Mouse (Mus musculus) lung, embryonic 15.5 days (tissue): Measurements from ENCODE around the gene Gm28635. TPM values are rescaled to one million over a fixed set of nuclear protein-coding genes. Genes with fewer than 3 reads are reported as not detected.

Experiments used
- ATAC-seq: fragments of 200-750 bp; cut with Nextera tagmentation; 2 replicates; pipeline ENCODE4 v1.8.0; 2017; ENCODE audit warnings: moderate number of reproducible peaks, borderline replicate concordance; ENCODE audit not compliant: low FRiP score, low TSS enrichment; ENCODE audit errors: extremely low read depth
- H3K27ac ChIP-seq: fragments of 300-500 bp; sonication (generic); 2 replicates; pipeline ENCODE4 v1.5.1; 2015; ENCODE audit warnings: moderate library complexity, mild to moderate bottlenecking, inconsistent platforms
- H3K27me3 ChIP-seq: fragments of 300-500 bp; sonication (generic); 2 replicates; pipeline ENCODE4 v1.6.1; 2015; ENCODE audit warnings: inconsistent platforms
- H3K36me3 ChIP-seq: fragments of 300-500 bp; sonication (generic); 2 replicates; pipeline ENCODE4 v1.6.1; 2015; ENCODE audit warnings: inconsistent platforms
- H3K4me1 ChIP-seq: fragments of 300-500 bp; sonication (generic); 2 replicates; pipeline ENCODE4 v1.6.1; 2015; ENCODE audit warnings: inconsistent platforms
- H3K4me2 ChIP-seq: fragments of 300-500 bp; sonication (generic); 2 replicates; pipeline ENCODE4 v1.6.1; 2015; ENCODE audit warnings: inconsistent platforms, mild to moderate bottlenecking, moderate library complexity
- H3K4me3 ChIP-seq: fragments of 300-500 bp; sonication (generic); 2 replicates; pipeline ENCODE4 v1.5.1; 2015; ENCODE audit warnings: mild to moderate bottlenecking, inconsistent platforms
- H3K9ac ChIP-seq: fragments of 300-500 bp; sonication (generic); 2 replicates; pipeline ENCODE4 v1.6.1; 2015; ENCODE audit warnings: inconsistent platforms
- H3K9me3 ChIP-seq: fragments of 300-500 bp; sonication (generic); 2 replicates; pipeline ENCODE4 v1.6.1; 2016; ENCODE audit warnings: inconsistent platforms
- WGBS: fragments of 180-500 bp; shearing (Covaris S2); methylation state at CpG from one replicate; pipeline ENCODE4 v1.1.7; 2015; 5-methylcytosine and 5-hydroxymethylcytosine counted together
- polyA plus RNA-seq: library from polyadenylated mRNA; unstranded; fragments of >200 nt; fragmentation: Nextera tagmentation; extraction: Ambion mirVana; gene quantifications from 2 replicates; pipeline ENCODE4 v1.2.1, GENCODE M21; 2015

Gene Gm28635
- polyA plus RNA-seq, 1 experiment from 2014 or later, result not detected

DNA sequence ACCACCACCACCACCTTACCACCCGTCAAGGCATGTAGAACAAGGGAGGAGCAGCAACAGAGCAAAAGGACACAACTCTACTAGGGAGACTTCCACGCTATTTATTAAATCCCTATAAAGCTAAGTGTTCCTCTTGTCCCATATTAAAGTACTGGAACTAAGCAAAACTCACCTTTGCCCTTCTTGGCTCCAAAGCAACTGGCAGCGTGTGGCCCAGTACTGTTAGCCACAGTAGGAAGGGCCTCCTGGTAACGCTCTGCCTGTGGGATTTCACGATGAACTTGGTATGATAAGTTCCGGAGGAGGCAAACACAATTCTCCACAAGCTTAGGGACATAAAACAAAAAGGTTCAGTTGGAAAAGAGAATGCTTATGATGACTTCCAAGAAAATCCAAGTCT is 65.1 kb downstream of the Gm28635 start:
- Histone ChIP-seq H3K36me3 (peaks cover 96% of the 10 kb centered on the region), H3K9me3 (no peaks in the 10 kb centered on the region), H3K4me3 (no peak overlapping the region), H3K27me3 (no peaks in the 10 kb centered on the region), H3K27ac (no peak overlapping the region), H3K9ac (no peak overlapping the region), H3K4me1 (no peaks in the 10 kb centered on the region), H3K4me2 (no peak overlapping the region)
- 94% methylated on average over 6 of the region's 6 CpGs for WGBS
- no peak for ATAC-seq

GRCm38 (mm10) chr2:84607842-84608241 is 70.0 kb downstream of the Gm28635 start:
- Histone ChIP-seq H3K27ac (no peak overlapping the region), H3K4me1 (no peaks in the 10 kb centered on the region), H3K9ac (no peak overlapping the region), H3K4me3 (no peak overlapping the region), H3K36me3 (peaks cover 95% of the 10 kb centered on the region), H3K27me3 (no peaks in the 10 kb centered on the region), H3K4me2 (no peak overlapping the region), H3K9me3 (no peaks in the 10 kb centered on the region)
- no peak for ATAC-seq
- 70% methylated on average over 1 of the region's 1 CpGs for WGBS

DNA sequence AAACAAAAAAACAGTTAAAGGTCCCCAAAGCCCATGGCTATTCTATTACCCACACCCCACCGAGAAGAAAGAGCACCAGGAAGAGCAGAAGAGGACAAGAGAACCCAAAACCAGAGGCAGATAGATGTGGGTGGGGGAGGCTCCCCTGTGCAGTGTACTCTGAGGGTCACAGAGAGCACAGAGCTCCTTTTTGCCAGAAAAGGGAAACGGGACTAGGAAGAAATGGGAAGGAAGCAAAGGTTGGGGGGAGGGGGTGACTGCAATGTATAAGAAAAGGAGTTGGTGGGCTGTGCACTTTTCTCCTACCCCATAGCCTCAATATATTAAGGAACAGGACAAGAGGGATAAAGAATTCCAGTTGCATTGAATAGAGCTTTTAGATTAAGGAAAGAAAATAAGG is 76.9 kb downstream of the Gm28635 start:
- H3K27me3 ChIP-seq, result no peaks in the 10 kb centered on the region
- ATAC-seq, result no peak
- no peak overlapping the region for H3K4me2 ChIP-seq
- H3K9ac ChIP-seq, result no peak overlapping the region
- no peaks in the 10 kb centered on the region for H3K9me3 ChIP-seq
- WGBS, result 58% methylated on average over 2 of the region's 2 CpGs
- peaks cover 74% of the 10 kb centered on the region for H3K36me3 ChIP-seq
- no peak overlapping the region for H3K4me3 ChIP-seq
- H3K27ac ChIP-seq, result no peak overlapping the region
- no peaks in the 10 kb centered on the region for H3K4me1 ChIP-seq

DNA sequence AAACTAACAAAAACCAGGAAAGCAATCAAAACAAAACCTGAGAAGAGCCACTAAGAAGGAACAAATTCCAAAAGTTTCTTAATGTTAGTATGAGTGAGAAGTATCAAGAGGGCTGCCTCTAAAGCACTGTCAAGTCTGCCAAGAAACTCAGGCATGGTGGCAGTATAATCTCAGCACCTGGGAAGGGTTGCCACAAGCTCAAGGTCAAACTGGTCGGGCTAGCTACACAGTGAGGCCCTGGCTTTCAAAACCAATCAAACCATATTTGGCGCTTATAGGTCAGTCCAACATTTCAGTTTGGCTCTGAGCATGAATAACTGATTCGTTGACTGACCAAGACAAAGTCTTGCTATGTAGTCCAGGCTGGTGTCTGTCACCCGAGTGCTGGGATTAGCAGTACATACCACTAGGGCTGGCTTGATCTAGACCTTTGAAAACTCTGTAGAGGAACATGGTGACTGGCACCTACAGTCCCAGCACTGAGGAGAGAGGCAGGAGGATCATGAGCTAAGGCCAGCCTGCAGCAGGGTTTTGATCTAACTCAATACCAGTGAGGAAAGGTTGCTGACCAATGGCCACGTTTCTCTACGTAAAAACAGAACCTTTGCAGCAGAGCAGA is 78.5 kb downstream of the Gm28635 start:
- Histone ChIP-seq H3K27me3 (no peaks in the 10 kb centered on the region), H3K4me3 (no peak overlapping the region), H3K9me3 (no peaks in the 10 kb centered on the region), H3K36me3 (peaks cover 63% of the 10 kb centered on the region), H3K4me1 (no peaks in the 10 kb centered on the region), H3K4me2 (no peak overlapping the region), H3K9ac (no peak overlapping the region), H3K27ac (no peak overlapping the region)
- no peak for ATAC-seq
- 89% methylated on average over 6 of the region's 6 CpGs for WGBS

DNA sequence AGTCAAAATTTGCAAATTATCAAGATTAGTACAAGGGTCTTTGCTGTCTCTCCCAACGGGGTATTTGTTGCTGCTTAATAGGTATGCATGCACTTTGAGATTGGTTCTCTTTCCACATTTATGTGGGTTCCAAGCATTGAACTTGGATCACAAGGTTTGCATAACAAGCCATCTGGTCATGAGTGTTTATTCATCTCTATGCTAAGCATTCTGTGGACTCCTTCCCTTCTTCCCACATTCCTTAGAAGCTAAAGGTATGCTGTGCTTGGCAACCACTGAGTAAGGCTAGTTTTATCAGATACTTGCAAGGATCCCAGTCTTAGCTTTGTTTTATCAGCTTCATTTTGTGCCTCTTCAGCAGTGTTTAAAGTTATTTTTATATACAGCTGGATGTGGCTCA is 80.7 kb downstream of the Gm28635 start:
- H3K27me3 ChIP-seq, result no peaks in the 10 kb centered on the region
- H3K4me1 ChIP-seq, result no peaks in the 10 kb centered on the region
- no peak overlapping the region for H3K4me3 ChIP-seq
- H3K36me3 ChIP-seq, result peaks cover 50% of the 10 kb centered on the region
- no peaks in the 10 kb centered on the region for H3K9me3 ChIP-seq
- H3K9ac ChIP-seq, result no peak overlapping the region
- no peak for ATAC-seq
- no peak overlapping the region for H3K27ac ChIP-seq
- WGBS, result 76% methylated on average over 1 of the region's 1 CpGs
- no peak overlapping the region for H3K4me2 ChIP-seq

GRCm38 (mm10) chr2:84592801-84593200 is 85.0 kb downstream of the Gm28635 start:
- 94% methylated on average over 8 of the region's 8 CpGs for WGBS
- no peak for ATAC-seq
- Histone ChIP-seq H3K36me3 (peaks cover 42% of the 10 kb centered on the region), H3K4me1 (no peaks in the 10 kb centered on the region), H3K4me2 (no peak overlapping the region), H3K4me3 (no peak overlapping the region), H3K9ac (no peak overlapping the region), H3K27ac (no peak overlapping the region), H3K27me3 (no peaks in the 10 kb centered on the region), H3K9me3 (no peaks in the 10 kb centered on the region)

DNA sequence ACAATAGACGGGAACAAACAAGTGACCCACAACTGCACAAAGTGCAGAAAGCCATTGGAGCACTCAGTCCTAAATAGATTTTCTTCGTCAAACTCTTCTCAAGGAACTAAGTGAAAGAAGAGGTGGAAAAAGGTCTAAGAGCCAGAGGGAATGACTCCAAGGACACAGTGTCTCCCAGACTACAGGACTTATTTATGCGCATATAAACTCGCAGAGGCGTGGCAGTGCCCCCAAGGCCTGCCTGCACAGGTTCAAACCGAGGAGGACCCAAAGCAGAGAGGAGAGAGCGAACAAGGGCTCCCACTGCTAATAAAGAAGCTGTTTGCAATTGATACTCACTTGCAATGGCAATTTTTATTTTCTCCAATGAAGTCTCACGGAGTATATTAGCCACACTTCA is 92.1 kb downstream of the Gm28635 start:
- H3K4me1 ChIP-seq, result no peaks in the 10 kb centered on the region

GRCm38 (mm10) chr2:84582286-84582685 is 95.6 kb downstream of the Gm28635 start:
- Histone ChIP-seq H3K9me3 (no peaks in the 10 kb centered on the region), H3K9ac (no peak overlapping the region), H3K27ac (no peak overlapping the region), H3K27me3 (no peaks in the 10 kb centered on the region), H3K4me1 (no peaks in the 10 kb centered on the region), H3K4me2 (no peak overlapping the region), H3K4me3 (no peak overlapping the region), H3K36me3 (no peaks in the 10 kb centered on the region)
- no peak for ATAC-seq
- 72% methylated on average over 5 of the region's 5 CpGs for WGBS

More for the DNA sequence above, 92.1 kb downstream of the Gm28635 start:
- H3K9ac ChIP-seq, result no peak overlapping the region
- WGBS, result 86% methylated on average over 8 of the region's 8 CpGs
- ATAC-seq, result no peak
- H3K4me2 ChIP-seq, result no peak overlapping the region
- peaks cover 18% of the 10 kb centered on the region for H3K36me3 ChIP-seq
- H3K27ac ChIP-seq, result no peak overlapping the region
- no peaks in the 10 kb centered on the region for H3K9me3 ChIP-seq
- no peaks in the 10 kb centered on the region for H3K27me3 ChIP-seq
- no peak overlapping the region for H3K4me3 ChIP-seq

DNA sequence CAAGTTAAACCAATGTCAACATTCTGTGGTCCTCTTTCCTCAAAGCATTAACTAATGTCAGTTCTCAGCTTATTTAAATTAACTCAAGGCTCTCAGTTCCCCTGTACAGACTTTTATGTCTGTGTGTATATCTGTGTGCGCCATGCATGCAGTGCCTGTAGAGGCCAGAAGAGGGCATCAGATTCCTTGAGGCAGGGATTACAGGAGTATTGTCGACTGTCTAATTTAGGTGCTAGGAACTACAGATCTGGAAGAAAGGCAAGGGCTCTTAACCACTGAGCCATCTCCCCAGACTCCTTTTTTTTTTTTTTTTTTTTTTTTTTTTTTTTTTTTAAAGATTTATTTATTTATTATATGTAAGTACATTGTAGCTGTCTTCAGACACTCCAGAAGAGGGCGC is 96.6 kb downstream of the Gm28635 start:
- Histone ChIP-seq H3K9ac (no peak overlapping the region), H3K9me3 (no peaks in the 10 kb centered on the region)

GRCm38 (mm10) chr2:84579311-84579710 is 98.5 kb downstream of the Gm28635 start:
- no peaks in the 10 kb centered on the region for H3K27me3 ChIP-seq
- H3K36me3 ChIP-seq, result no peaks in the 10 kb centered on the region
- H3K9ac ChIP-seq, result no peak overlapping the region
- 94% methylated on average over 2 of the region's 2 CpGs for WGBS
- no peak overlapping the region for H3K4me2 ChIP-seq
- H3K4me1 ChIP-seq, result no peaks in the 10 kb centered on the region
- H3K27ac ChIP-seq, result no peak overlapping the region
- H3K4me3 ChIP-seq, result no peak overlapping the region
- ATAC-seq, result no peak
- no peaks in the 10 kb centered on the region for H3K9me3 ChIP-seq

More for the DNA sequence above, 96.6 kb downstream of the Gm28635 start:
- Histone ChIP-seq H3K4me2 (no peak overlapping the region), H3K4me1 (no peaks in the 10 kb centered on the region), H3K36me3 (no peaks in the 10 kb centered on the region), H3K27me3 (no peaks in the 10 kb centered on the region), H3K4me3 (no peak overlapping the region), H3K27ac (no peak overlapping the region)
- 86% methylated on average over 2 of the region's 3 CpGs for WGBS
- no peak for ATAC-seq

DNA sequence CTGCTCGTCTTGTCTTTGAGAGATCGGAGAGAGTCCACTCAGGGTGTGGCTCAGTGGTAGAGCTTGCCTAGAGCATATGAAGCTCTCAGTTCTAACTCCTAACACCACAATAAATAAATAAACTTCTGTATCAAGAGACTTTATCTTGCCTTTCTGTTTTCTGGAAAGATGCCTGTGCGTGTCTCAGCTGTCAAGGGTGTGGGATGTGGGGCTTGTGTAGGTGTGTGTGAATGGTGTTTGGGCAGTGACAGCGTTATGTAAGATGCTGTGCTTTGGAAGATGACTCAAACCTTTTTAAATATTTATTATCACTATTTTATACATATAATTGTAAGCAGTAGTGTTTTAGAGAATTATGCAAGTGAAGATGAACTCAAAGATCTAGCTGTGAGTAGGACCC is 103.7 kb downstream of the Gm28635 start:
- no peak overlapping the region for H3K27ac ChIP-seq
- no peaks in the 10 kb centered on the region for H3K36me3 ChIP-seq
- H3K4me2 ChIP-seq, result no peak overlapping the region
- 86% methylated on average over 4 of the region's 4 CpGs for WGBS
- no peak for ATAC-seq
- H3K9me3 ChIP-seq, result no peaks in the 10 kb centered on the region
- no peak overlapping the region for H3K9ac ChIP-seq
- no peak overlapping the region for H3K4me3 ChIP-seq
- no peaks in the 10 kb centered on the region for H3K27me3 ChIP-seq
- no peaks in the 10 kb centered on the region for H3K4me1 ChIP-seq

DNA sequence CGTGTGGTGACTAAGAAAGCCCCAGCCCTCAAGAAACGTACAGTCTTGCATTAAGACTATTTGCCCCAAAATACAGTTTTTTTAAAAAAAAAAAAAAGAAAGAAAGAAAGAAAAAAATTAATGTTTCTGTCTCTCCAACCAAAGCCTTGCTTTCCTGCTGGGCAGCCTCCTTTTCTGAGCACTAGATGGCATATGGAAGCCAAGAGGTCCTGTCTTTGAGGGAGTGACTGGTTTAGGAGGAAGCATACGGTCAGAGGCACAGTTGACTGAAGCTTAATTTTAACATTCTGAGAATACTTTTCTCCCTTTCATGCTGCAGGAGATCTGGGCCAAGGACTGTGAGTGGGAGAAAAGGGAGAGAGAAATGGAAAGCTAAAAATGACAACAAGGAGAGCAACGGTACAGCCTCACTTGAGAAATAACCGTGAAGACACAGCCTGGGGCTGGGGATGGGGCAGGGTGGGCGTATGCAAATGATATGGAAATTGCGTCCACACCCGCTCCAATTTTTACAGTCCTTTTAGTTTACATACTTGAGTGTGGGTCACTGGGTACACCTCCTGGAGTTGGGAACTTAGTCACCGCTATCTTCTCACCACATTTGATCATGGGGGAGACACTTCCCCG is 120.8 kb downstream of the Gm28635 start:
- no peak for ATAC-seq
- Histone ChIP-seq H3K4me3 (peak overlapping the region; percentile 21), H3K27ac (no peak overlapping the region), H3K4me2 (peak overlapping the region; percentile 45), H3K27me3 (no peaks in the 10 kb centered on the region), H3K9ac (no peak overlapping the region), H3K36me3 (no peaks in the 10 kb centered on the region), H3K9me3 (no peaks in the 10 kb centered on the region), H3K4me1 (no peaks in the 10 kb centered on the region)
- 48% methylated on average over 10 of the region's 10 CpGs for WGBS
